Mouse (Mus musculus): ENCODE results near the gene Tdrd12.

GRCm38 (mm10) chr7:35556205-35556603 lies 18.7 kb upstream of the Tdrd12 start, which contains the start of gene Nudt19:
- no peak for TF ChIP-seq CHD2 (IDR thresholded peaks at IDR 0.05; ENCODE audit: low read depth, low read length)
- no peak for TF ChIP-seq ZNF384 (IDR thresholded peaks at IDR 0.05; ENCODE audit: low read depth, low read length)
- TF ChIP-seq MAFK (IDR thresholded peaks at IDR 0.05; ENCODE audit: insufficient read depth, low read depth, low read length), result no peak
- TF ChIP-seq ZC3H11A (IDR thresholded peaks at IDR 0.05; ENCODE audit: borderline replicate concordance, low read depth, low read length), result no peak
- TF ChIP-seq HCFC1 (IDR thresholded peaks at IDR 0.05; ENCODE audit: borderline replicate concordance, insufficient read depth, low read length), result no peak

Data from ES-E14 (cell line).